Mouse (Mus musculus): ENCODE results near the gene Lrmda. TPM values are rescaled to one million over a fixed set of nuclear protein-coding genes. Genes with fewer than 3 reads are reported as not detected.

Gene Lrmda
- total and polyA plus RNA-seq, 3 experiments: 5.1 to 5.9 TPM; not detected in 1

GRCm38 (mm10) chr14:22367615-22368014, 348.1 kb downstream of the Lrmda start:
- Histone ChIP-seq H3K4me3 (ENCODE audit: control insufficient read depth in 1 of 2, insufficient read depth in 1 of 2, low read depth in 2 of 2, low read length in 2 of 2) (no peak overlapping the region), H3K36me3 (ENCODE audit: control insufficient read depth in 1 of 2, insufficient read depth in 2 of 2, low read length in 2 of 2) (peaks cover 0 to 5% of the 10 kb centered on the region in 2 experiments; a peak in 2 of 4 replicates), H3K27me3 (ENCODE audit: control insufficient read depth in 1 of 2, insufficient read depth in 2 of 2, low read length in 2 of 2) (no peaks in the 10 kb centered on the region), H3K9ac (ENCODE audit: control insufficient read depth, low read depth, low read length, poor library complexity, severe bottlenecking) (no peak overlapping the region), H3K9me3 (replicated peaks; ENCODE audit: insufficient read depth, low read length) (no peaks in the 10 kb centered on the region), H3K4me1 (ENCODE audit: control insufficient read depth in 1 of 2, insufficient read depth in 2 of 2, low read length in 2 of 2) (no peaks in the 10 kb centered on the region), H3K79me2 (ENCODE audit: control insufficient read depth, insufficient read depth, low read length, poor library complexity) (no peaks in the 10 kb centered on the region), H3K27ac (ENCODE audit: control insufficient read depth, low read depth, low read length) (no peak overlapping the region)
- no peak for DNase-seq (ENCODE audit: low read depth, low spot score)
- TF ChIP-seq POLR2AphosphoS5 (IDR thresholded peaks at IDR 0.05; ENCODE audit: borderline replicate concordance, low read depth, low read length) (no peak), MXI1 (IDR thresholded peaks at IDR 0.05; ENCODE audit: low read depth, low read length) (no peak), USF2 (IDR thresholded peaks at IDR 0.05; ENCODE audit: borderline replicate concordance in 1 of 2, insufficient read depth in 1 of 2, low read depth in 1 of 2, low read length in 2 of 2) (no peak), ELF1 (IDR thresholded peaks at IDR 0.05; ENCODE audit: low read depth, low read length) (no peak), CTCF (IDR thresholded peaks at IDR 0.05 in 2 of 3, conservative IDR thresholded peaks at IDR 0.05 in 1 of 3; ENCODE audit: control insufficient read depth in 1 of 3, insufficient read depth in 1 of 3, low read depth in 2 of 3, low read length in 3 of 3, poor library complexity in 1 of 3, severe bottlenecking in 1 of 3) (no peak), TBP (IDR thresholded peaks at IDR 0.05; ENCODE audit: low read depth, low read length) (no peak), MEF2A (IDR thresholded peaks at IDR 0.05; ENCODE audit: extremely low read depth, insufficient replicate concordance, low read depth, low read length, poor library complexity, severe bottlenecking) (no peak), POLR2AphosphoS2 (IDR thresholded peaks at IDR 0.05; ENCODE audit: low read length) (no peak)

- H3K9ac ChIP-seq (ENCODE audit: control insufficient read depth, low read depth, low read length, poor library complexity, severe bottlenecking): no peak overlapping the region
- no peak for TF ChIP-seq GABPA (IDR thresholded peaks at IDR 0.05; ENCODE audit: low read depth, low read length)
- TF ChIP-seq USF1 (IDR thresholded peaks at IDR 0.05; ENCODE audit: low read depth, low read length): no peak
- TF ChIP-seq POLR2A (IDR thresholded peaks at IDR 0.05; ENCODE audit: control insufficient read depth in 1 of 2, insufficient read depth in 1 of 2, low read depth in 1 of 2, low read length in 2 of 2, poor library complexity in 1 of 2): no peak
- TF ChIP-seq SMC3 (IDR thresholded peaks at IDR 0.05; ENCODE audit: low read depth, low read length): no peak
- TF ChIP-seq TCF12 (IDR thresholded peaks at IDR 0.05; ENCODE audit: low read depth, low read length): no peak
- no peak for TF ChIP-seq MAFK (IDR thresholded peaks at IDR 0.05; ENCODE audit: borderline replicate concordance, low read depth, low read length)
- no peak for TF ChIP-seq MAZ (IDR thresholded peaks at IDR 0.05; ENCODE audit: low read depth, low read length)
- no peak for TF ChIP-seq UBTF (IDR thresholded peaks at IDR 0.05; ENCODE audit: borderline replicate concordance, insufficient read depth, low read depth, low read length)
- TF ChIP-seq MXI1 (IDR thresholded peaks at IDR 0.05; ENCODE audit: low read depth, low read length): no peak
- H3K79me2 ChIP-seq (ENCODE audit: control insufficient read depth, insufficient read depth, low read length, poor library complexity): no peaks in the 10 kb centered on the region
- peaks cover 0 to 5% of the 10 kb centered on the region in 2 experiments; a peak in 2 of 4 replicates for H3K36me3 ChIP-seq (ENCODE audit: control insufficient read depth in 1 of 2, insufficient read depth in 2 of 2, low read length in 2 of 2)
- H3K27ac ChIP-seq (ENCODE audit: control insufficient read depth, low read depth, low read length): no peak overlapping the region
- DNase-seq (ENCODE audit: low read depth, low spot score): no peak
- H3K9me3 ChIP-seq (replicated peaks; ENCODE audit: insufficient read depth, low read length): no peaks in the 10 kb centered on the region
- H3K4me1 ChIP-seq (ENCODE audit: control insufficient read depth in 1 of 2, insufficient read depth in 2 of 2, low read length in 2 of 2): no peaks in the 10 kb centered on the region
- H3K4me3 ChIP-seq (ENCODE audit: control insufficient read depth in 1 of 2, insufficient read depth in 1 of 2, low read depth in 2 of 2, low read length in 2 of 2): no peak overlapping the region
- no peaks in the 10 kb centered on the region for H3K27me3 ChIP-seq (ENCODE audit: control insufficient read depth in 1 of 2, insufficient read depth in 2 of 2, low read length in 2 of 2)
Observed at GRCm38 (mm10) chr14:22371136-22371535, 351.6 kb downstream of the Lrmda start.
